Comparison of ENCODE assay signal across 22 mouse cellular contexts in genomic region chr3:136048026-136048425, GRCm38 (mm10).
DNase-seq lines count a peak whose midpoint lies in the region; TF ChIP-seq lines count a peak whose summit lies in the region.
"Had no signal": no experiment of that assay in that cellular context is flagged by ENCODE, and none has a peak within 500 bp of the region (broad histone marks: within the 10 kb centered on the region; RNA-seq: fewer than 3 reads in every experiment).

No protein-coding gene starts in this region.

- H3K27ac ChIP-seq in kidney, adult 2 months (ENCODE audit: insufficient read depth, low read depth, low read length): no peak overlapping the region
- H3K27ac ChIP-seq in liver, adult 2 months (replicated peaks; ENCODE audit: insufficient read depth, low read depth, low read length): no peak overlapping the region
- H3K27ac ChIP-seq: embryonic facial prominence, embryonic 10.5 days; embryonic facial prominence, embryonic 12.5 days; forebrain, embryonic 13.5 days; forebrain, embryonic 15.5 days had no signal

- no peak for TF ChIP-seq POLR2A in kidney, adult 2 months (IDR thresholded peaks at IDR 0.05; ENCODE audit: low read depth, low read length)
- no peak for TF ChIP-seq POLR2A in liver, adult 2 months (IDR thresholded peaks at IDR 0.05; ENCODE audit: extremely low read depth, insufficient read depth, low read length)

- no peaks in the 10 kb centered on the region for H3K36me3 ChIP-seq in kidney, adult 2 months (ENCODE audit: control insufficient read depth, insufficient read depth, low read length)
- no peaks in the 10 kb centered on the region for H3K36me3 ChIP-seq in liver, adult 2 months (ENCODE audit: control insufficient read depth, insufficient read depth, low read length)
- H3K36me3 ChIP-seq: embryonic facial prominence, embryonic 10.5 days; embryonic facial prominence, embryonic 12.5 days; forebrain, embryonic 15.5 days; G1E had no signal

- no peaks in the 10 kb centered on the region for H3K27me3 ChIP-seq in kidney, adult 2 months (replicated peaks; ENCODE audit: control insufficient read depth, insufficient read depth, low read length)
- H3K27me3 ChIP-seq in liver, adult 2 months (ENCODE audit: control insufficient read depth, insufficient read depth, low read length): no peaks in the 10 kb centered on the region
- H3K27me3 ChIP-seq: CH12.LX; embryonic facial prominence, embryonic 12.5 days; forebrain, embryonic 13.5 days; forebrain, embryonic 15.5 days; Patski had no signal

- 49% methylated on average over 4 of the region's 4 CpGs for WGBS in kidney, adult 2 months
- 47% methylated on average over 4 of the region's 4 CpGs for WGBS in liver, adult 2 months

- TF ChIP-seq CTCF in kidney, adult 2 months (conservative IDR thresholded peaks at IDR 0.05; ENCODE audit: insufficient read depth, insufficient read length, low read depth, low read length): no peak
- no peak for TF ChIP-seq CTCF in liver, adult 2 months (IDR thresholded peaks at IDR 0.05; ENCODE audit: low read depth, low read length)

- H3K4me1 ChIP-seq in kidney, adult 2 months (ENCODE audit: control insufficient read depth, insufficient read depth, low read length): peaks cover 2% of the 10 kb centered on the region; the same call in 1 of the 2 replicates
- H3K4me1 ChIP-seq in liver, adult 2 months (ENCODE audit: control insufficient read depth, insufficient read depth, low read length): no peaks in the 10 kb centered on the region
- H3K4me1 ChIP-seq: embryonic facial prominence, embryonic 10.5 days; embryonic facial prominence, embryonic 12.5 days; forebrain, embryonic 13.5 days; forebrain, embryonic 15.5 days had no signal

- H3K4me3 ChIP-seq in kidney, adult 2 months (ENCODE audit: insufficient read depth, low read depth, low read length): no peak overlapping the region
- H3K4me3 ChIP-seq in liver, adult 2 months (ENCODE audit: insufficient read depth, low read depth, low read length): no peak overlapping the region
- H3K4me3 ChIP-seq: embryonic facial prominence, embryonic 10.5 days; embryonic facial prominence, embryonic 12.5 days; forebrain, embryonic 13.5 days; forebrain, embryonic 15.5 days had no signal

- no peak overlapping the region for H3K9ac ChIP-seq in liver, adult 2 months (ENCODE audit: low read depth, low read length)
- H3K9ac ChIP-seq: embryonic facial prominence, embryonic 12.5 days; forebrain, embryonic 13.5 days; forebrain, embryonic 15.5 days; forebrain, postnatal 0 days had no signal

- no peaks in the 10 kb centered on the region for H3K79me2 ChIP-seq in liver, adult 2 months (ENCODE audit: control insufficient read depth, insufficient read depth, low read length)

- peak; percentile 60 for DNase-seq in kidney, adult 2 months
- DNase-seq in kidney, adult 18-20 months: no peak
- DNase-seq in liver, adult 2 months (ENCODE audit: extremely low read depth, low read depth, low spot score): peak; percentile 67
- DNase-seq in liver: no peak
- no peak for DNase-seq in cerebellum, adult 11 months
- DNase-seq: adrenal gland, adult 8-10 months; adrenal gland, postnatal 14 days; adrenal gland, postnatal 36 days; B cell, adult 2 months; cerebellum, adult 18-20 months; cerebellum, adult 8-10 months; cerebellum, adult 9-11 months; cerebellum, postnatal 14 days; cerebellum, postnatal 36 days; forebrain, postnatal 0 days had no signal

Comparison
In these comparisons a context has a peak if more than half of its experiments do, and no peak if none do; other contexts are left out.
1. DNase-seq: peak in kidney, adult 2 months (single experiment) and liver, adult 2 months (single experiment); none in kidney, adult 18-20 months (single experiment), liver (single experiment) and cerebellum, adult 11 months (single experiment).